Mouse (Mus musculus): ENCODE measurements around the gene Cdh16. TPM values are rescaled to one million over a fixed set of nuclear protein-coding genes. Genes with fewer than 3 reads are reported as not detected.
A peak's percentile ranks its signal among the peaks of the same experiment; 100 is the strongest.

Cdh16 gene
- polyA plus RNA-seq, 1 experiment from 2014 or later = 26.4 TPM

DNA sequence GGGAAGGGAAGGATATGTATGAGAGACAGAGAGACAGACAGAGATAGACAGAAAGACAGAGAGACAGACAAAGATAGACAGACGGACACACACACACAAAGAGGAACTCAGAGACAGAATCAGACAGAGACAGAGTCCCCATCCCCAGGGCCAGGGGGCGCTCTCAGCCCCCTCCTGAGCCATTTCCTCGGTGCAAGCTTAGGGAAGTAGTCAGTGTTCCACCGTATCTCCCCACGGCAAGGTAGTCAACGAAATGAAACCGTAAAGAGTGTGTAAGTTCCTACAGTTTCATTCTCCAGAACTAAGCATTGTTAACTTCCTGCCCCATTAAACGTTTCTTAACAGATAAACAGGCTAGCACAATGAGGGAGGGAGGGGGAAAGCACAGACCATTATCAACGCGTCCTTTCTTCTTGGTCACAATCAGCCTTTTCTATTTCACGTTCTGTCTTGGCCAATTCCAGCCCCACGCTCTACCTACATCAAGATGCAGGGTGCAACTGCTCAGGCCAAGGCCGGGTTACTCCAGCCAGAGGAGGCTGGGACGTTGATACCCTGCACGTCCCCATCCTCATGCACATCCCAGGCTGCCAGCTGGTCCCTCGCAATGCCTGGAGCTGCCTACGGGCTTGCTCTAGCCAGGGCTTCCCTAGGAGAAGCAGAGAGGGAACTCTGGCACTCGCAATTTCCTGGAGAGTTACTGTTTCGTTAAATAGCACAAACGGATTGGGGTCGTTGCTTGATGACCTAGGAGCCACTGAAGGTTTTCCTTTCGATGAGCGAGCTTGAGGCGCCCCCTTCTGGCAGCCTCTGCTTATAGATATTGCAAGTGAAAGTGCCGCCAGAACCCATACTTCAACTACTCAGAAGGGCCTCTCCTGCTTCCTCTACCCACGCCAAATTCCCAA, 53.5 kb downstream of the Cdh16 start:
- peak overlapping the region; percentile 93 for H3K4me2 ChIP-seq (ENCODE audit: low read length)
- 5% methylated on average over 26 of the region's 26 CpGs for WGBS
- peak overlapping the region; percentile 48 for H3K9ac ChIP-seq (ENCODE audit: low read length)
- H3K36me3 ChIP-seq (ENCODE audit: control insufficient read depth, insufficient read depth, low read length) = no peaks in the 10 kb centered on the region
- H3K4me3 ChIP-seq (ENCODE audit: control insufficient read depth in 1 of 2, insufficient read depth in 1 of 2, low read depth in 1 of 2, low read length in 2 of 2) = peak overlapping the region; percentile 50
- H3K27ac ChIP-seq (replicated peaks in 1 of 2; ENCODE audit: control insufficient read depth in 1 of 2, insufficient read depth in 1 of 2, low read depth in 2 of 2, low read length in 2 of 2) = no peak overlapping the region
- no peaks in the 10 kb centered on the region for H3K27me3 ChIP-seq (ENCODE audit: control insufficient read depth, insufficient read depth, low read length)
- H3K4me1 ChIP-seq (ENCODE audit: control insufficient read depth in 2 of 2, insufficient read depth in 2 of 2, low read length in 2 of 2) = peaks cover 0 to 3% of the 10 kb centered on the region in 2 experiments; a peak in 1 of 4 replicates
- H3K9me3 ChIP-seq (ENCODE audit: control insufficient read depth, low read length) = no peaks in the 10 kb centered on the region
- peak; percentile 35 for ATAC-seq (ENCODE audit: insufficient number of reproducible peaks, insufficient read depth, low FRiP score, low read depth)

DNA sequence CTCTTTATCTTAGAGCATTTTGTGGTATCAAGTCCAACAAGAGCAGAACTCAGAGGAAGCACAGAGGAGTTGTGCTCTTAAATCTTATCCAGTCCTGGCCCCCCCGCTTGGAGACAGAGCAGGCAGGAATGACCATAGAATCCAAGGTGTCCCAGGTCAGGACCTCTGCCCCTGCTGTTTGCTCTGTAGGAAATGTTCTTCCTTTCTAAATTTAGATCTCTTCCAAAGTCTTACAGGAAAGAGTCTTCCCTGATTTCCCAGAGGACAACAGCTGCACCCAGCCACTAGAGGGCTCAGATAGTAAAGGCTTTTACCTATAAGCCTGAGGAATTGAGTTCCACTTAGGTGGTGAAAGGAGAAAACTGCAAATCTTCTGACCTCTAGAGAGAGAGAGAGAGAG, 54.6 kb downstream of the Cdh16 start:
- H3K4me2 ChIP-seq (ENCODE audit: low read length) = no peak overlapping the region
- H3K36me3 ChIP-seq (ENCODE audit: control insufficient read depth, insufficient read depth, low read length) = no peaks in the 10 kb centered on the region
- H3K4me3 ChIP-seq (ENCODE audit: control insufficient read depth in 1 of 2, insufficient read depth in 1 of 2, low read depth in 1 of 2, low read length in 2 of 2) = no peak overlapping the region
- no peak for ATAC-seq (ENCODE audit: insufficient number of reproducible peaks, insufficient read depth, low FRiP score, low read depth)
- 45% methylated on average over 1 of the region's 1 CpGs for WGBS
- no peaks in the 10 kb centered on the region for H3K27me3 ChIP-seq (ENCODE audit: control insufficient read depth, insufficient read depth, low read length)
- no peak overlapping the region for H3K9ac ChIP-seq (ENCODE audit: low read length)
- no peak overlapping the region for H3K27ac ChIP-seq (replicated peaks in 1 of 2; ENCODE audit: control insufficient read depth in 1 of 2, insufficient read depth in 1 of 2, low read depth in 2 of 2, low read length in 2 of 2)
- H3K9me3 ChIP-seq (ENCODE audit: control insufficient read depth, low read length) = no peaks in the 10 kb centered on the region
- H3K4me1 ChIP-seq (ENCODE audit: control insufficient read depth in 2 of 2, insufficient read depth in 2 of 2, low read length in 2 of 2) = peaks cover 0 to 3% of the 10 kb centered on the region in 2 experiments; a peak in 1 of 4 replicates

DNA sequence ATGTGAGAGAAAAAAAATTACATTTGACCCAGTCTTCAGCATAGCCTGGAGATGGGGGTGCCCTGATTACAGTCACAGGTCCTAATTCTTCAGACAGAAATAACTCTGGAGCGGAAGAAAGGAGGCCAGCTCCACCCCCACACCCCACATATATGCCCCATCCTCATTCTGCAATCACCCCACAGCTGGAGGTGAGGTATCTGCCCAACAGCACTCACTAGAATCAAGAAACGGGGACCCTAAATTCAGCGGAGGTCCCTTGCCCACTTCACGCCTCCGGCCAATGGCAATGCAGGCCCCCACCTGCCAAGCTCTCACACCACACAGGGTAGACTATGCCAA, 58.8 kb downstream of the Cdh16 start:
- Histone ChIP-seq H3K9ac (ENCODE audit: low read length) (no peak overlapping the region), H3K4me1 (ENCODE audit: control insufficient read depth in 2 of 2, insufficient read depth in 2 of 2, low read length in 2 of 2) (no peaks in the 10 kb centered on the region), H3K9me3 (ENCODE audit: control insufficient read depth, low read length) (no peaks in the 10 kb centered on the region), H3K27ac (replicated peaks in 1 of 2; ENCODE audit: control insufficient read depth in 1 of 2, insufficient read depth in 1 of 2, low read depth in 2 of 2, low read length in 2 of 2) (no peak overlapping the region), H3K36me3 (ENCODE audit: control insufficient read depth, insufficient read depth, low read length) (no peaks in the 10 kb centered on the region), H3K27me3 (ENCODE audit: control insufficient read depth, insufficient read depth, low read length) (no peaks in the 10 kb centered on the region), H3K4me3 (ENCODE audit: control insufficient read depth in 1 of 2, insufficient read depth in 1 of 2, low read depth in 1 of 2, low read length in 2 of 2) (no peak overlapping the region), H3K4me2 (ENCODE audit: low read length) (no peak overlapping the region)
- no peak for ATAC-seq (ENCODE audit: insufficient number of reproducible peaks, insufficient read depth, low FRiP score, low read depth)
- WGBS = 93% methylated on average over 5 of the region's 5 CpGs

DNA sequence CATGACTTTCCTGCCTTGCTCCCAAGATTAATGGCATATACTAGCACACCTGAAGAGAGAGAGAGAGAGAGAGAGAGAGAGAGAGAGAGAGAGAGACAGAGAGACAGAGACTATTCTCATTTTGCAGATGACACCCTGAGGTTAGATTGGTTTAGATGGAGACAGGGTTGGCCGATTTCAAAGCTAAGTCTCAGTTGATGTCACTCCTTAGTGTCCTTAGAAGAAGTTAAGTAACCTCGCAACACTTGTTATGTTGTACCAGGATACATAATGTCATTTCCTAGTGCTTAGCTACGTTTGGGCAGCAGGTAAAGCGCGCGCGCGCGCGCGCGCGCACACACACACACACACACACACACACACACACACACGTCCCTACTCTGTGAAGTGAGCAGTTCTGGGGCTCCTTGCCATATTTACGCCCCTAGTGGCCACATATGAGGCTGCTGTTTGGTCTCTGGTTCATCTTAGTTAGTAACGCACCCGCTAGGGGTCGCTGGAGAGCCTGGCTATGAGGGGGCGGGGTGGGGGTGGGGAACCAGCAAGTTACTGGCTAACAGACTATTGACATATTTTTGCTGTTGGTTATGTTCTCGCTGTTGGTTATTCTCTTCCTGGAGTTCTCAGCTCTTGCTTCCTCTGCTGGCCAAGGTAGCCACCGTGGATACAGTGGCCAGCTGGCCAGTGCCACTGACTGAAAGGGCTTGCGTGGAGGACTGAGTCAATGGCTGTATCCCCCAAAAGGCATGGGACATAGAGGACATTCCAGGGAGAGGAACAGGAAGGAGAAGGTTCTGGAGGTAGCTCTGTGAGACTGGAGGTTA, 59.4 kb downstream of the Cdh16 start:
- WGBS = 20% methylated on average over 22 of the region's 22 CpGs
- Histone ChIP-seq H3K27me3 (ENCODE audit: control insufficient read depth, insufficient read depth, low read length) (no peaks in the 10 kb centered on the region), H3K27ac (replicated peaks in 1 of 2; ENCODE audit: control insufficient read depth in 1 of 2, insufficient read depth in 1 of 2, low read depth in 2 of 2, low read length in 2 of 2) (no peak overlapping the region), H3K4me3 (ENCODE audit: control insufficient read depth in 1 of 2, insufficient read depth in 1 of 2, low read depth in 1 of 2, low read length in 2 of 2) (no peak overlapping the region), H3K9ac (ENCODE audit: low read length) (no peak overlapping the region), H3K9me3 (ENCODE audit: control insufficient read depth, low read length) (no peaks in the 10 kb centered on the region), H3K4me1 (ENCODE audit: control insufficient read depth in 2 of 2, insufficient read depth in 2 of 2, low read length in 2 of 2) (no peaks in the 10 kb centered on the region), H3K36me3 (ENCODE audit: control insufficient read depth, insufficient read depth, low read length) (no peaks in the 10 kb centered on the region), H3K4me2 (ENCODE audit: low read length) (no peak overlapping the region)
- ATAC-seq (ENCODE audit: insufficient number of reproducible peaks, insufficient read depth, low FRiP score, low read depth) = peak; percentile 54

GRCm38 (mm10) chr8:104560731-104561130, 63.5 kb downstream of the Cdh16 start:
- ATAC-seq (ENCODE audit: insufficient number of reproducible peaks, insufficient read depth, low FRiP score, low read depth) = no peak
- no peaks in the 10 kb centered on the region; the same call in 1 of the 2 replicates for H3K27me3 ChIP-seq (ENCODE audit: control insufficient read depth, insufficient read depth, low read length)
- no peak overlapping the region for H3K27ac ChIP-seq (replicated peaks in 1 of 2; ENCODE audit: control insufficient read depth in 1 of 2, insufficient read depth in 1 of 2, low read depth in 2 of 2, low read length in 2 of 2)
- no peak overlapping the region for H3K4me2 ChIP-seq (ENCODE audit: low read length)
- no peaks in the 10 kb centered on the region for H3K4me1 ChIP-seq (ENCODE audit: control insufficient read depth in 2 of 2, insufficient read depth in 2 of 2, low read length in 2 of 2)
- H3K9ac ChIP-seq (ENCODE audit: low read length) = no peak overlapping the region
- H3K9me3 ChIP-seq (ENCODE audit: control insufficient read depth, low read length) = no peaks in the 10 kb centered on the region
- H3K36me3 ChIP-seq (ENCODE audit: control insufficient read depth, insufficient read depth, low read length) = no peaks in the 10 kb centered on the region
- H3K4me3 ChIP-seq (ENCODE audit: control insufficient read depth in 1 of 2, insufficient read depth in 1 of 2, low read depth in 1 of 2, low read length in 2 of 2) = no peak overlapping the region

GRCm38 (mm10) chr8:104557226-104557625, 67.0 kb downstream of the Cdh16 start:
- ATAC-seq (ENCODE audit: insufficient number of reproducible peaks, insufficient read depth, low FRiP score, low read depth) = no peak
- Histone ChIP-seq H3K4me2 (ENCODE audit: low read length) (no peak overlapping the region), H3K9me3 (ENCODE audit: control insufficient read depth, low read length) (no peaks in the 10 kb centered on the region), H3K36me3 (ENCODE audit: control insufficient read depth, insufficient read depth, low read length) (no peaks in the 10 kb centered on the region), H3K4me3 (ENCODE audit: control insufficient read depth in 1 of 2, insufficient read depth in 1 of 2, low read depth in 1 of 2, low read length in 2 of 2) (no peak overlapping the region), H3K27me3 (ENCODE audit: control insufficient read depth, insufficient read depth, low read length) (no peaks in the 10 kb centered on the region; the same call in 1 of the 2 replicates), H3K27ac (replicated peaks in 1 of 2; ENCODE audit: control insufficient read depth in 1 of 2, insufficient read depth in 1 of 2, low read depth in 2 of 2, low read length in 2 of 2) (no peak overlapping the region), H3K9ac (ENCODE audit: low read length) (no peak overlapping the region), H3K4me1 (ENCODE audit: control insufficient read depth in 2 of 2, insufficient read depth in 2 of 2, low read length in 2 of 2) (no peaks in the 10 kb centered on the region)
- 43% methylated on average over 7 of the region's 7 CpGs for WGBS

- no peaks in the 10 kb centered on the region for H3K36me3 ChIP-seq (ENCODE audit: control insufficient read depth, insufficient read depth, low read length)
- no peak overlapping the region for H3K4me3 ChIP-seq (ENCODE audit: control insufficient read depth in 1 of 2, insufficient read depth in 1 of 2, low read depth in 1 of 2, low read length in 2 of 2)
- 76% methylated on average over 4 of the region's 4 CpGs for WGBS
- H3K4me2 ChIP-seq (ENCODE audit: low read length) = no peak overlapping the region
- H3K27me3 ChIP-seq (ENCODE audit: control insufficient read depth, insufficient read depth, low read length) = no peaks in the 10 kb centered on the region; the same call in 1 of the 2 replicates
- H3K27ac ChIP-seq (replicated peaks in 1 of 2; ENCODE audit: control insufficient read depth in 1 of 2, insufficient read depth in 1 of 2, low read depth in 2 of 2, low read length in 2 of 2) = no peak overlapping the region
- H3K9me3 ChIP-seq (ENCODE audit: control insufficient read depth, low read length) = no peaks in the 10 kb centered on the region
- H3K9ac ChIP-seq (ENCODE audit: low read length) = no peak overlapping the region
- no peak for ATAC-seq (ENCODE audit: insufficient number of reproducible peaks, insufficient read depth, low FRiP score, low read depth)
- no peaks in the 10 kb centered on the region; a peak in 1 of 4 replicates for H3K4me1 ChIP-seq (ENCODE audit: control insufficient read depth in 2 of 2, insufficient read depth in 2 of 2, low read length in 2 of 2)
These were observed 69.0 kb downstream of the Cdh16 start for GRCm38 (mm10) chr8:104555191-104555590.
